Mouse (Mus musculus): ENCODE results near the gene Elovl7.

Gene Elovl7

DNA sequence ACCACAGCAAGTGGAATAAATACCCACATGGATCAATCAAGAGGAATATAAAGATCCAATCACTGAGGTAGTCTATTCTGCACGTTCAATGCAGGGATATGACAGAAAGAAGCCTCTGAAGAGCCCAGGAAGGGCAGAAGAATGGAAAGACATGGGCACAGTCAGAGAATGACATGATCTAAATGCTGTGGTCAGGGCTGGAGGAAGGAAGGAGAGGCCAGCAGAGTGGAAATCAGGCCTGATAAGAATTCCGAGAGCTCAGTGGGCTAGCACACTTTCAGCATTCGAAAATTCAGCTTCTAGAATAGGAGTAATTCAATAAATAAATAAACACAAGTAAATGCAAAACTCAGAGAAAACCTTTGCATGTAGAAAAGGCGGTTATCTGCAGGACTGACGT is 27.5 kb downstream of the Elovl7 start:
- no peak for DNase-seq (ENCODE audit: low spot score in 2 of 2)

DNA sequence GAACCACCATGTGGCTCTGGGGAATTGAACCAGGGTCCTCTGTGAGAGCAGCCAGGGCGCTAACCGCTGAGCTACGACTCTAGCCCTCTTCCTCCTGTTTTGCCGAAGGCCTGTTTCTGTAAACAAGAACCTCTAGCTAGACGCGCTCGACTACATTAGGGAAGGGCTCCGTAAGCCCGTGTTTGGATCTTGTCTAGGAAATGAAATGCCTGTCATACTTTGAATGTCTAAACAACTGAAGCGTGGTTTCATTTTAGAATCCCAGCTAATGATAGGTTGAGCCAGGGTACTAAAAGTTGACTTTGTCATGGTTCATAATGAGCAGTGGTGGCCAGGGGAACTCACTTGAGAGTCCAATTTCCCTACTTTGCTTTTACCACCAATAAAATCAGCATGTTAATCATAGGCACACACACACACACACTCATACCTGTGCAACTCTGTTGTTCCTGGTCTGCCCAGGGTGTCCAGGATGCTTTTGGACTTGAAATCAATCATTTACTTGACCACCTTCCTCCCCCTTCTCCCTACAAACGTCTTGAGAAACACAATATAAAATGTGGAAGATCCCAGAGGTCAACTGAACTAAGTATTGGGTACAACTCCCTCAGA is 31.0 kb downstream of the Elovl7 start:
- no peak for DNase-seq (ENCODE audit: low spot score in 2 of 2)

DNA sequence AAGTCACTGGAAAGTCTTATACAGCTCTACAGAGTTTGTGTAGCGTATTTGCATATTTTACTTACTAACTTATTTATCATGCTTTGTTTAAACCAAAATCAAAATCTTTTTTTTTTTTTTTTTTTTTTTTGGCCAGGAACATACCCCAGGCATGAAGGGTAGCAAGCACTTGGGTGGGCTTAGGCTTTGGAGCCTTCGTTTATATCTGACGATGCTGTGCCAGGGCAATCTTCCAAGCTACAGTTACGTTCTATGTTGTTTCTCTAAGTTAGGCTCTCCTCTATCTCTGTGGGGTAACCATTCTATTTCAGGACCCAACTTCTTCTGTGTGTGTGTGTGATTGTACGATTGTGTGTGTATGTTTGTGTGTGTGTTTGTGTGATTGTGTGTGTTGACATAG is 36.9 kb downstream of the Elovl7 start:
- no peak for DNase-seq (ENCODE audit: low spot score in 2 of 2)

DNA sequence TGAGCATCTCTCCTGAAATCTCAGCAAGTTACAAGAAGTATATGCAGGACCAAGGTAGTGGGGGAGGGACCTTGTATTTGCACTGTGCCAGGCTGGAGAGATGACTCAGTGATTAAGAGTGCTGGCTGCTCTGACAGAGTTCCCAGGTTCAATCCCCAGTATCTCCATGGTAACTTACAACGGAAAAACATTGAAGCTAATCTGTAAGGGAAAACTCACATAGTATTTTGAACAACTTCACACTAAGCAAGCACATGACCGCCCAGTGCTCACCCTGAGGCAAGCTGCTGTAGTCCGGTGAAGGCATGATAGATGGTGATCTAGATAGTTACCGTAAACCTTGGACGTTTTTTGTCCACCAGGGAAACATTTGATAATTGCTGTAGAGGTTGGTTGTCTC is 39.8 kb downstream of the Elovl7 start:
- DNase-seq (ENCODE audit: low spot score in 2 of 2) = no peak

DNA sequence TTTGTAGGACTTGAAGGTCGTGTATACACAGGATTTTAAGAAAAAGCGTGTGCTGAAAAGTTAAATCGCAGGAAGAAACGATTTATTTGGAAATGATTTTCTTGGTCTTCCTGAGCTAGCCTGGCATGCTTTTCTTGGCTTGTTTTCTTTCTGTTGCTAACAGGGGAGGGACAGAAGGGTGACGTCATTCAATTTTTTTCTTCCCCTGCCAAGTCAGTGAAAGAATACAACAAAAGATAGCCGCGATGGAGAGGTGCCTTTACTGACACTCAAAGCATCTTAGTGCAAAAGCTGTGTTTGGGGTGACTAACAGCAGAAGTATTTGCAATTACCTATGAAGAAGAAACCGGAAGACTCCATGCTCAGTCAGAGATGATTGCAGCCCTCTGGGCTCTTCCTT is 48.8 kb downstream of the Elovl7 start:
- DNase-seq (ENCODE audit: low spot score in 2 of 2) = no peak

DNA sequence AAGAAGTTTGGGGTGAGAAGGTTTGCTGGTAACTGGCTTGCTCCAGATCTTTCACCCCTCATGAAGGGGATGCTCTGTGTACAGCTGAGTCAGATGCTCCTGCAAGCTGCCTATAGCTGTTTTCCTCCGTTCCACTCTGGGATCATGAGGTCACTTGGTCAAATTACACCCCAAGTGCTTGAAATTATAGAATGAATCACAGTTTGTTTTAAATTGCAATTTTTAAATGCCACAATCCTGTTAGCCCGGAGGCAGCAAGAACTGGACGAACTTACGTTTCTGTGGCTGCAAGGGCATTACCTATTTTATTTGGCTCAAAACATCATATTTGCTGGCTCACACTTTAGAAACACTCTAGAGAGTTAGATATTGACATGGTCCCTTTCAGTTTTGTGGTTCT is 51.2 kb downstream of the Elovl7 start:
- no peak for DNase-seq (ENCODE audit: low spot score in 2 of 2)

DNA sequence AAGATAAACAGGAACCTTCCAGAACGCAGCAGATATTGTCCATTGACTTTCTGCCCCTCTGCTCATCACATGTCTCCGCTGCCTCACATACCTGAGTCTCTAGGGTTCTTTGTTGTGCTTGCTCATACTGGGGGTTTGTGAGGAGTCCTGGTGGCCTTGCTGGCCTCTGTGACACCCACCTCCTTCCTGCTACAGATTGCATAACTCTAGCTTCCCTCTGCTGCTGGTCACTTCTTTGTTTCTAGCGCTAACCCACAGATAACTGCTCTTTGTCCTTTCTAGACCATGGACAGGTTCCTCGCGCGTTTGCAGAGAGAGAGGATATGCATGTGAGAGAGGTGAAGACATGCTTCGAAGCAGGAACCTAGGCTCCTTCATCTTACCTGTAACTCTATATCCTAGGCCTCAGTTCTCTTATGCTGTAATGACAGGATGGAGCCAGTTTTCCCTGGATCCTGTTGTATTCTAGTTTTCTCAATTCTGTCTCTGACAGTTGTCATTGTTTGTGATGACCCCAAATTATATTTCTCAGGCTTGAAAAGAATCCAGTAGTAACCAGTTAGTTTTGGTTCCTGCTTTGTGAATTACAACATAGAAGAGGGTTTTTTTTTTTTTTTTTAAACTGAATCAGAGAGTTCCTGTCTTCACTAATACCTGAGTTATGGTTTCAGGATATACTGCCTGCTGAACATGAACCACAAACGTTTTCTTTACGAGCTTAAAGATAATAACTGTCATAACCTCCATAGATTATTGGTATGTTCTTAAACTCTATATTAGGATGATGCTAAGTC is 53.8 kb downstream of the Elovl7 start:
- no peak for DNase-seq (ENCODE audit: low spot score in 2 of 2)

DNA sequence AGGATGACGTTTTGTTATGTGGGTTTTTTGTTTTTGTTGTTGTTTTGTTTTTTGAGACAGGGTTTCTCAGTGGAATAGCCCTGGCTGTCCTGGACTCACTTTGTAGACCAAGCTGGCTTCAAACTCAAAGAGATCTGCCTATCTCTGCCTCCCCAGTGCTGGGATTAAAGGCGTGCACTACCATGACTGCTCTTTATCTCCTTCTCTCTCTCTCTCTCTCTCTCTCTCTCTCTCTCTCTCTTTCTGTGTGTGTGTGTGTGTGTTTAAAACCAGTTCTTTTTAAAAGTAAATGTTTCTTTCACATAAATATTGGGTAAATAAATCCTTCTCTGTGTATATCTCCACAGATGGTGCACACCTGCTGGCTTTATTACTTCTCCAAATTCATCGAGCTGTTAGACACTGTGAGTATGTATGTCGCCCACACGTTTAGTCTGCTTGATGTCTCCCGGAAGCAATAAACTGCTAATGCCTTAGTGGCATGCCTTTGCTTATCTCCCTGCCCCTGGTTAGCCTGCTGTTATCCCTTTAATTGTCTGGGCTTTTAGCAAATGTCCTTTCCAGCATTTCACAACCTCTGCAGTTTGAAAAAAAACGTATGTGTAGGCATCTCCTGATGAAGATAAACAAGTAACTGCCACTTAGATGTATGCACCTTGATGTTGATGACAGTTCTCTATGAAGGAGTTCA is 57.4 kb downstream of the Elovl7 start:
- no peak for DNase-seq (ENCODE audit: low spot score in 2 of 2)

DNA sequence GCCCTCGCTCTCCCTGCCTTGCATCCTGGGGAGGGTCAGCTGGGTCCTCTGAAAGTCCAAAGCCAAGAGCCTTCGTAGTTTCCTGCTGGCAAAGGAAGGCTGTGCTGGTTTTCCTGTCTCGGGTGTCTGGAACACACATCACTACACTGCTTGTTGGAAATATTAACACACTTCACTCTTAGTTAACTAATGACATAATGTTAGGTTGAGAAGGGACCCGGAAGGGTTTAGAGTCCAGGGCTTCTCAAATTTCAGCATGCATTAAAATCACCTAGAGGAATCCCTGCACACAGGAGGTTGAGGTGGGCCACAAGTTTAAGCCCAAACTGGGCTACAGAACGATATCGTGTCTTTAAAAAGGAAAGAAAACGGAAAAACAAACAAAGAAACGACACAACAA is 58.1 kb downstream of the Elovl7 start:
- DNase-seq (ENCODE audit: low spot score in 2 of 2) = no peak

DNA sequence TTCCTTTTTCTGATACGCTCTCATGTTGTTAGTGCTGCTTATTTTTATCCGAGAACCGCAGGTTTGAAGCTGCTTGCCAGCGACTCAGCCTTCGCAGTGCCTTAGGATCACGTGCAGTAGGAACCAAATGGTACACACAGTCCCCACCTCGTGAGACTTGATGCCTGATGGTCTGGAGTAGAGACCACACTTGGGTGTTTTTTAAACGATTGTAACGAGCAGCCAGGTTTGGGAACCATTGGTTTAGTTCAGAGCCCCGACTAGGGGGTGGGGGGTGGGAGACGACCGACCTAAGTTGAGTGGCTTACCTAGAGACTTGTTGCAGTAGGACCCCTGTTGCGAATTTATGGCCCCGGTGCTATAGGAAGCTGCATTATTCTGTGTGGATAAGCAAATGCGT is 58.8 kb downstream of the Elovl7 start:
- no peak for DNase-seq (ENCODE audit: low spot score in 2 of 2)

DNA sequence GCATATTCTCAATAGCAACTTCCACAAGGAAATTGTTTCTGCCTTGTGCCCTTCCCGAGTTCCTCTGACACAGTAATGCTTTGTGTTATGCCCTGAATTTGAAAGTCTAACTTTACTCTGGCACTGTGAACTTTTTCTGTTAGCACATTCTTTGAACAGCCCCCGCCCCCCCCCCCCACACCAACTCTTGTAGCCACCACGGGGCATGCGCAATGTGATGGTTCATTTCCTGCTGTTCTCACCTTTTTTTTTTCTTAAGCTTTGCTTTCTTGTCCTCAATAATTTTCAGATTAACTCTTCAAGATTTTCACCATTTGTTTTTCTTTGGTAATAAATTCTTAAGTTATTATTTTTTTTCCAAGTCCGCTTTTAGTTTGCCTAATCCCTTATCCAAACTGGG is 59.3 kb downstream of the Elovl7 start:
- DNase-seq (ENCODE audit: low spot score in 2 of 2) = no peak

DNA sequence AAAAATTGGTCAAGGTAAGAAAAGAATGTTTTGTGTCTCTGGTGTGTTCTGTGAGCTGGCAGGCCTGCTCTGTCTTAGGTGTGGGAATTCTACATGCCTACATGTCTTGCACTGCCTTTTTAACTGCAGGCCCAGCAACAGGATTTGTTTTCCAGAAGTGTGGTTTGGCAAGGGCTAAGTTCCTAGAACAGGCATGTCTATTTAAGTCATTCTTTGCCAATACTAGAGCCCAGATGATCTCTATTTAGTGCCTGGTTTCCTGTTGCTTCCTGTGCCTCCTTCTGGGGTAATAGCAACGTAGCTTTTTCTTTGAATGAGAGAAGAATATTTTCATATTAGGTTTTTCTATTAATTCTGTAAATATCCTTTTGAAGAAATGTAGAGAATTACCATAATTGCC is 62.4 kb downstream of the Elovl7 start:
- no peak for DNase-seq (ENCODE audit: low spot score in 2 of 2)

DNA sequence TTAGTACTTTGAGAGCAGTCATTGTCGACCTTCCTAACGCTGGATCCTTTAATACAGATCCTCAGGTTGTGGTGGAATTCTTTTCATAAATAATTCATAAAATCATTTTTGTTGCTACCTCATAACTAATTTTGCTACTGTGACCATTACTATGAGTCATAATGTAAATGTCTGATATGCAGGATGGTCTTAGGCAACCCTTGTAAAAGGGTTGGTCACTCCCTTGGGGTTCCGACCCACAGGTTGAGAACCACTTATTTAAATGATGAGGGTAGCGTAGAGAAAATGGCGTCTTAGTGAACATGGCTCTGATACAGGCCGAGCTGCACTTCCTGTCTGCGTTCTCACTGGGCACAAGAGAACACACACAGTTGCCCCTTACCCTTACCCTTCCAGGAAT is 63.1 kb downstream of the Elovl7 start:
- DNase-seq (ENCODE audit: low spot score in 2 of 2) = no peak

DNA sequence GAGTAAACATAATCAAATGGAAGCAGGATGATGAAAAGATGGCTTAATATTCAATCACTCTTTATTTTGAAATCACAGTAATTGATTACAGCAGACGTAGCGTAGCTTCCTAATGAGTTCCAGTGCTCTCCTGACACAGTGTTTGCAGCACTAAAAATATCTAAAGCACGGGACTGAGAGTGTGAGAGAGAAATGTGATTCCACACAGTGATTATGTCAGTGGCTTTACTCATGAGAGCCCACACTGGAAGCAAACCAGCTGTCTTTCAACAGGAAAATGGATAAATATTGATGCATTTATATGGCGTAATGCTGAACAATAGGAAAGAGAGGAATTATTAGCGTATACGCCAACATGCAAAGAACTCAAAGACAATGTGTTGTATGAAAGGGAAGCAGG is 64.4 kb downstream of the Elovl7 start:
- no peak for DNase-seq (ENCODE audit: low spot score in 2 of 2)

DNA sequence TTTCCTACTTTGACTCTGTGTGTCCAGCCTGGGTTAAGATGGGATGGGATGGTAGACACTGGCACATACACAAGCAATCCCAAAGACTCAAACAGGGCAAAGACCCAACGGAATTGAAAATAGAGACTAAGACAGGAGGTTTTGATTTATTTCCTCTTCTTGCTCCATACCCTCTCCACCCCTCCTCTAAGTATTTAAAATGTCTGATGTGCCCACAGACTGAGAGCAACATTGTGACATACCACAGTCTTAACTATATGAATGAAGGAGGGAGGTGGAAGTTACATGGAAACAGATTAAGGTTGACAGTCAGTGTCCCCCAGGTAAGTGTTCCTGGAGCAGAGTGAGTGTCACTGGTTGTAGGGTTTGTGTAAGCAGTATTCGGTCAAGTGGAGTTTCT is 70.1 kb downstream of the Elovl7 start:
- DNase-seq (ENCODE audit: low spot score in 2 of 2) = no peak

DNA sequence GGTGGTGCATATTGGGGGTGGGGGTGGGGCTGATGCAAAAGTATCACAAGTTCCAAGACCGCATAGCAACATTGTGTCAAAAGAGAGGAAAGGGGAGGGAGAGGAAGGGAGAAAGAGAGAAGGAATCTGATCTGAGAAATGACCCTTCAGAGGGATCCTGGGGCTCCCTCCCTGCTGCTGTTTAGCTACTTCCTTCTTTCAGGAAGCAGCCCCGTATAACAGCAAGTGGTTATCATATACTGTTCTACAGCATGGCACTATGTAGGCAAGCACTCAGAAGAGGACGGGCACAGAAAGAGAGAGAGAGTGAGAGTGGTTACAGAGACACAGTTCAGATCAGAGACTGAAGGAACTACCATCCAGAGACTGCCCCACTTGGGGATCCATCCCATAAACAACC is 73.7 kb downstream of the Elovl7 start:
- DNase-seq (ENCODE audit: low spot score in 2 of 2) = no peak

DNA sequence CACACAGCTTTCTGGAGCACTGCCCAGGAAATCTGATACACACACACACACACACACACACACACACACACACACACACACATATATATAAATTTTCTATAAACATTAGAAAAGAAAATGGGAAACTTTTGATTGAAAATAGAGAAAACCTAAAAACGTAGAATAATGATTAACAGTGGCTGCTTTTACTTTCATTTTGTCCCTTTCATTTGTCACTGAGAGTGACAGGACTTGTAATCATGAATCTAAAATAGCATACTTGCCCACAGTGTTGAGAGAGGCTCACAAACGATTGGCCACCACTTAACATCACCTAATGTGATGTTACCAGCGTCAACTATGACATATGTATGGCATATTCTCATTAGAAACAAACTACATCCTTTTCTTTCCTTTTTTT is 75.2 kb downstream of the Elovl7 start:
- DNase-seq (ENCODE audit: low spot score in 2 of 2) = no peak

DNA sequence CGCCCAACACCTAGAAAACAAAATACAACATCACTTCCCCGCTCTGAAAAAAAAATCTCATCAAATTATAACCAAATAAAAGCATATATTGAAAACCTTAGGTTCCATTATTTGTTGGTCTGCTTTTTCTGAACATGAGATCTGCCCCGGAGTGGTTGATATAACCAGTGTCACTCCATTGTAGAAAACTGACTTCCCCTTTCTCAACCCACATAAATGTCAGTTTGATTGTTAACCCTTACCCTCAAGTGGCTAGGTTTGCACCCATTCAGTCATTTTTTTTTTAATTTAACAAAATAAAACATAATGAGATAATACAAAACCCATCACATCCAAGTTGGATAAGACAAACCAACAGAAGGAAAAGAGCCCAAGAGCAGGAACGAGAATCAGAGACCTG is 76.1 kb downstream of the Elovl7 start:
- DNase-seq (ENCODE audit: low spot score in 2 of 2) = no peak

DNA sequence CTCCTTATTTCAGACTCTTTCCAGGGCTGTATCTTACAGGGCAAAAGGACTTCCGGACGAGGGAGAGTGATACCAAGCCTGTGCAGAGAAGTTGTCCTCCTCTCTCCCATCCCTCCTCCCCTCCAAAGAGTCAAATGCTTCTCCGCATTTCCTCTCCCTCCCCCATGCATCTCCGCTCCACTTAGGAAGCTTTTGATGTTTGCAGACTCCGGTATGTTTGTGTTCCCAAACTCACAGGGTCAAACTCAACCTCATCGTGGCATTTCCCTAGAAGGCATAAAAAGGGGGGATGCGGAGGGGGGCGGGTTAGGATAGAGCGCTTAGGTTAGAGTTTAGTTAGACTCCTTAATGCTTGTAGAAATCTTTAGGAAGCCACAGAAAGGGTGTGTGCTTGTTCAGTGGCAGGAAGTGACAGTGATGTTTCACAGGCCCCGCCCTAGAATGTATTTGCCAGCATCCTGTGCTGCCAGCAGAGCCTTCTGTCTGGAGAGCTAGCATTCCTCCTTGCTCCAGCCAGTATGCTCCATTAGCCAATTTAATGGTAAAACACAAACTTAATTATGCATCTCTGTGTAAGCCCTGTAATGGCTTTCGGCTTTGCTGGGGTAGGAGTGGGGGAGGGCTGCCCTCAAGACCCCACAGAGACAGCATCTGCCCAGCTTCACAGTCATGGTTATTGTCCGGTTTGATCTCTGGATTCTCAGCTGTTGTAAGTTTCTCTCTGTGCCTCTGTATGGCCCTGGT is 83.3 kb downstream of the Elovl7 start:
- DNase-seq (ENCODE audit: low spot score in 2 of 2) = peak in 1 of 2 experiments; percentile 23

DNA sequence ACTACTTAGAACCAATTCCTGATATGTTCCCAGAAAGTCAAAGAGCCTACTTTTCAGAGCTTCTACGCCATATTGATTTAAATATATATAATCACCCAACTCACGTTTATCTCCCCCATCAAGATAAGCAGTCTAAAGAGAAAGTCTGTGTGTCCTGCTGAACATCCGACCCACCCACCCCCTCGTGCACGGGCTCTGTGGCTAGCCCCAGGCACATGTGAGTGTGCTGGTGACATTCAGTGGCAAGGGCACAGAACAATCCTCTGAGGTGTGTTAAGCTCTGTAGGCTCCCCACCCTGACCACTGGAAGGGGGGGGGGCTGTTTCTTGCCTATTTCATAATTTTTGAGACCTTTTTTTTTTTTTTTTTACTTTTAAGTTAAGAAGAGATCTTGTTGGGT is 84.0 kb downstream of the Elovl7 start:
- no peak for DNase-seq (ENCODE audit: low spot score in 2 of 2)

DNA sequence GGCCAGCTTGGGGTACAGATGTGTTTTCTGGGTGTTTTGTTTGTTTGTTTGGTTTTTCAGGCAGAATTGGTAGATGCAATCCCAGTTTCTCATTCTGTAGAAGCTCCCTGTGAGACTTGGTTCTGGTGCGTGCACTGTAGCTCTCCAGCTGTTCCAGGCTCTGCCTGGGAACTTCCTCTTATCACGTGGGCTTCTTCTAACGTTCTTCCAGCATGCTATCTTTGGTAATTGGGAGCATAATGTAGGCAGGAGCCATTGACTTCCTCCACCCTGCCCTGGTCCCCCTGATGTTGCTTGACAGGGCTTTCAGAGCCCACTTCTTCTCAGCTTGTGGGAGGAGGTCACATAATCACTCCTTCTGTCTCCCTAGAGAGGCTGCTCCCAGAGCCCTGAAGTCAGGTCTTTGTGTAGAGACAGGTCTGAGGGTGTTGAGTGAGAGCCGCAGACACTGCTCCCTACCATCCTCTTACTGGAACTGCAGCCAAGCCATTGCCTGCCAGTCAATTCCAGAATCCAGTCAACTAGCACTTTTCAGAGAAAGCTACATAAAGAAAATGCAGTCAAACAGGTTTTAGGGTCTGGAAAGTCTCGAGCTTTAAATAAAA is 86.2 kb downstream of the Elovl7 start:
- DNase-seq (ENCODE audit: low spot score in 2 of 2) = no peak

DNA sequence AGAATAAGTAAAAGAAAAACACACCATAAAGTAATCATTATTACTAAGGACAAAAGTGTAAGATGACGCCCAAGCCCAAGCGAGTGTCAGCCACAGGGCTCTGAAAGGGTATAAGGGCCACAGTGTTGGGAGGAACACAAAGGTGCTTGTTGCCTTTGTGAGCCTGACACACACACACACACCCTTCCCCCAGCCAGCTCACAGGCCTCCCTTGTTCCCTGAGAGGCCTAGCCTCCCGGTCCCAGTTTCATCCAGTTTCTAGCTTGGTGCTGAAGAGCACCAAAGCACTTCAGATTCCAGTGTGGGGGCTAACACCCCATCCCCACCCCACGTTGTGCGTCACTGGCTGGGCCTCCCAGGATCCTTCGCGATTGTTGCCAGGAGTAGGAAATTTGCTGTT is 87.2 kb downstream of the Elovl7 start:
- DNase-seq (ENCODE audit: low spot score in 2 of 2) = peak; percentile 42 to 57
